Mouse (Mus musculus): ENCODE measurements around the gene Sfxn2.
A peak's percentile ranks its signal among the peaks of the same experiment; 100 is the strongest.

Gene Sfxn2

GRCm38 (mm10) chr19:46629807-46630206 lies 56.6 kb downstream of the Sfxn2 start:
- no peak for DNase-seq (ENCODE audit: low spot score in 2 of 2)

GRCm38 (mm10) chr19:46631637-46632036 lies 58.5 kb downstream of the Sfxn2 start:
- DNase-seq (ENCODE audit: low spot score in 2 of 2), result no peak

- no peak for DNase-seq (ENCODE audit: low spot score in 2 of 2)
These were observed 62.6 kb downstream of the Sfxn2 start for GRCm38 (mm10) chr19:46635766-46636165.

GRCm38 (mm10) chr19:46637598-46637997 lies 64.4 kb downstream of the Sfxn2 start:
- no peak for DNase-seq (ENCODE audit: low spot score in 2 of 2)

- no peak for DNase-seq (ENCODE audit: low spot score in 2 of 2)
These were observed 65.9 kb downstream of the Sfxn2 start for GRCm38 (mm10) chr19:46639053-46639452.

- no peak for DNase-seq (ENCODE audit: low spot score in 2 of 2)
These were observed 66.3 kb downstream of the Sfxn2 start for GRCm38 (mm10) chr19:46639496-46639895.

GRCm38 (mm10) chr19:46640780-46641179 lies 67.6 kb downstream of the Sfxn2 start:
- DNase-seq (ENCODE audit: low spot score in 2 of 2), result no peak

- DNase-seq (ENCODE audit: low spot score in 2 of 2), result no peak
These were observed 68.4 kb downstream of the Sfxn2 start for GRCm38 (mm10) chr19:46641420-46642085.

- DNase-seq (ENCODE audit: low spot score in 2 of 2), result no peak
These were observed 69.1 kb downstream of the Sfxn2 start for GRCm38 (mm10) chr19:46642136-46642753.

GRCm38 (mm10) chr19:46643236-46643635 lies 70.1 kb downstream of the Sfxn2 start:
- DNase-seq (ENCODE audit: low spot score in 2 of 2), result no peak

GRCm38 (mm10) chr19:46644343-46644792 lies 71.2 kb downstream of the Sfxn2 start:
- DNase-seq (ENCODE audit: low spot score in 2 of 2), result no peak

GRCm38 (mm10) chr19:46644793-46645602 lies 71.8 kb downstream of the Sfxn2 start:
- DNase-seq (ENCODE audit: low spot score in 2 of 2), result peak in 1 of 2 experiments; percentile 42

GRCm38 (mm10) chr19:46646041-46646481 lies 72.9 kb downstream of the Sfxn2 start:
- no peak for DNase-seq (ENCODE audit: low spot score in 2 of 2)

GRCm38 (mm10) chr19:46647254-46647653 lies 74.1 kb downstream of the Sfxn2 start:
- DNase-seq (ENCODE audit: low spot score in 2 of 2), result no peak
